ENCODE assay signal across 8 mouse cellular contexts in genomic region chr9:41950109-41950990, GRCm38 (mm10).
DNase-seq lines count a peak whose midpoint lies in the region; ATAC-seq lines count a peak whose summit lies in the region.

No protein-coding gene starts in this region.

- peak overlapping the region; percentile 97 for H3K27ac ChIP-seq in hindbrain, embryonic 15.5 days (replicated peaks)

- DNase-seq in MN1 (ENCODE audit: low spot score), result peak; percentile 89
- DNase-seq in cerebellum, postnatal 25 days, result peak; percentile 72 to 83
- DNase-seq in gastrocnemius, adult 18-20 months (ENCODE audit: low spot score), result peak; percentile 90
- DNase-seq in layer of hippocampus, postnatal 36 days, result peak; percentile 86 to 87
- peak; percentile 85 for DNase-seq in lung, postnatal 25 days (ENCODE audit: low spot score)
- DNase-seq in ovary, postnatal 36 days (ENCODE audit: low spot score), result peak; percentile 89
- DNase-seq in thymus, postnatal 14 days, result peak; percentile 82

- no peaks in the 10 kb centered on the region for H3K9me3 ChIP-seq in hindbrain, embryonic 15.5 days

- H3K4me2 ChIP-seq in hindbrain, embryonic 15.5 days, result peak overlapping the region; percentile 77

- 2% methylated on average over 34 of the region's 34 CpGs for WGBS in hindbrain, embryonic 15.5 days

- no peaks in the 10 kb centered on the region for H3K27me3 ChIP-seq in hindbrain, embryonic 15.5 days

- peak overlapping the region; percentile 45 for H3K4me3 ChIP-seq in hindbrain, embryonic 15.5 days

- ATAC-seq in hindbrain, embryonic 15.5 days (ENCODE audit: low FRiP score, low read depth), result peak; percentile 81

- no peaks in the 10 kb centered on the region for H3K36me3 ChIP-seq in hindbrain, embryonic 15.5 days

- peaks cover 48% of the 10 kb centered on the region for H3K4me1 ChIP-seq in hindbrain, embryonic 15.5 days (replicated peaks)

- H3K9ac ChIP-seq in hindbrain, embryonic 15.5 days, result peak overlapping the region; percentile 56

Comparison
In these comparisons a context has a peak if more than half of its experiments do, and no peak if none do; other contexts are left out.
1. Peak in every context shown above with its lines: DNase-seq, ATAC-seq, H3K4me3 ChIP-seq and H3K27ac ChIP-seq.